Comparison of ENCODE assay signal across 9 mouse cellular contexts in the genomic region with DNA sequence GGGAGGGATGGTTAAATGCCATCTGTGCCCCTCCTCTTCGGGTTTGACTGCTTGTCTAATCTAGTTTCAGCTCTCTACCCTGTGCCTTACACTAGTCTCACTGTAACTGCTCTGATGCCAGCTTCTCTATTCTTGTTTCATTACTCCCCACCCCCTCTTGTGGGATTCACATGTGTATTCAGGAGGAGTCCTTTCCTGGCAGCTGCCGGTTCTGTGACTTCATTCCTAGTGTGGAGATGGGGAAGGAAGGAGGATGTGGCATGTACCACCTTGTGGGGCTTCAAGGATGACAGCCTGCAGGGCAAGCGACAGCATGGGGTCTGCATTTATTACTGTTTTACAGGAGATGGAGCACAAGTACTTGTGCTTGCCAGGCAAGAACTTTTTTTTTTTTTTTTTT. TPM values are rescaled to one million over a fixed set of nuclear protein-coding genes. Genes with fewer than 3 reads are reported as not detected.
DNase-seq lines count a peak whose midpoint lies in the region; ATAC-seq and TF ChIP-seq lines count a peak whose summit lies in the region.
"Had no signal": no experiment of that assay in that cellular context is flagged by ENCODE, and none has a peak within 500 bp of the region (broad histone marks: within the 10 kb centered on the region; RNA-seq: fewer than 3 reads in every experiment).

No protein-coding gene starts in this region.

- ATAC-seq in heart, embryonic 16.5 days (replicated peaks; ENCODE audit: extremely low read depth, insufficient read depth, low FRiP score), result no peak
- no peak for ATAC-seq in hindbrain, postnatal 0 days
- no peak for ATAC-seq in midbrain, embryonic 11.5 days (ENCODE audit: low FRiP score)

- no peak overlapping the region for H3K9ac ChIP-seq in heart, embryonic 16.5 days (ENCODE audit: low read length)
- peak overlapping the region; percentile 70 for H3K9ac ChIP-seq in hindbrain, postnatal 0 days (replicated peaks; ENCODE audit: low read length)
- no peak overlapping the region; the same call in 1 of the 2 replicates for H3K9ac ChIP-seq in midbrain, embryonic 11.5 days (ENCODE audit: low read length)

- WGBS in heart, embryonic 16.5 days, result 61% methylated on average over 3 of the region's 3 CpGs
- WGBS in hindbrain, postnatal 0 days, result 75% methylated on average over 3 of the region's 3 CpGs
- WGBS in midbrain, embryonic 11.5 days, result 80% methylated on average over 3 of the region's 3 CpGs
- WGBS in thymus, adult 2 months, result 74% methylated on average over 3 of the region's 3 CpGs

- H3K27me3 ChIP-seq in heart, embryonic 16.5 days (ENCODE audit: control insufficient read depth, insufficient read depth, low read length), result no peaks in the 10 kb centered on the region
- no peaks in the 10 kb centered on the region for H3K27me3 ChIP-seq in hindbrain, postnatal 0 days (ENCODE audit: insufficient read depth, low read length)
- H3K27me3 ChIP-seq in midbrain, embryonic 11.5 days (ENCODE audit: control insufficient read depth, insufficient read depth, low read length), result no peaks in the 10 kb centered on the region
- no peaks in the 10 kb centered on the region for H3K27me3 ChIP-seq in thymus, adult 2 months (ENCODE audit: control insufficient read depth, insufficient read depth, low read length)

- peak overlapping the region; percentile 1; the same call in 1 of the 2 replicates for H3K27ac ChIP-seq in heart, embryonic 16.5 days (ENCODE audit: low read length)
- H3K27ac ChIP-seq in hindbrain, postnatal 0 days, result no peak overlapping the region
- H3K27ac ChIP-seq in midbrain, embryonic 11.5 days (ENCODE audit: low read depth, low read length), result no peak overlapping the region
- no peak overlapping the region for H3K27ac ChIP-seq in thymus, adult 2 months (ENCODE audit: control insufficient read depth, insufficient read depth, low read length)

- peaks cover 19% of the 10 kb centered on the region for H3K36me3 ChIP-seq in heart, embryonic 16.5 days (ENCODE audit: control insufficient read depth, insufficient read depth)
- H3K36me3 ChIP-seq in hindbrain, postnatal 0 days (ENCODE audit: insufficient read depth, low read length), result peaks cover 12% of the 10 kb centered on the region
- H3K36me3 ChIP-seq in midbrain, embryonic 11.5 days (ENCODE audit: control insufficient read depth, insufficient read depth, low read length), result peaks cover 4% of the 10 kb centered on the region
- H3K36me3 ChIP-seq in thymus, adult 2 months (ENCODE audit: control insufficient read depth, insufficient read depth, low read length), result peaks cover 4% of the 10 kb centered on the region; the same call in 1 of the 2 replicates

- no peaks in the 10 kb centered on the region for H3K9me3 ChIP-seq in heart, embryonic 16.5 days (replicated peaks; ENCODE audit: control insufficient read depth, low read length)
- no peaks in the 10 kb centered on the region for H3K9me3 ChIP-seq in hindbrain, postnatal 0 days (ENCODE audit: low read length)
- H3K9me3 ChIP-seq in midbrain, embryonic 11.5 days (ENCODE audit: control insufficient read depth, low read length), result no peaks in the 10 kb centered on the region

- no peak overlapping the region for H3K4me3 ChIP-seq in heart, embryonic 16.5 days (ENCODE audit: low read length)
- H3K4me3 ChIP-seq in hindbrain, postnatal 0 days (ENCODE audit: low read length), result no peak overlapping the region
- 0 out of 2 replicates have a peak overlapping the region, but pooled peaks have one; percentile 3 for H3K4me3 ChIP-seq in midbrain, embryonic 11.5 days (ENCODE audit: low read depth, low read length)
- H3K4me3 ChIP-seq in thymus, adult 2 months (ENCODE audit: control insufficient read depth, insufficient read depth, low read length), result no peak overlapping the region

- no peak for DNase-seq in heart, adult 9 months (ENCODE audit: low spot score in 2 of 2)
- DNase-seq in NIH3T3 (ENCODE audit: low read depth), result peak; percentile 15
- DNase-seq in hindbrain, postnatal 0 days (ENCODE audit: low spot score), result no peak
- no peak for DNase-seq in midbrain, embryonic 11.5 days (ENCODE audit: low spot score, missing footprints)
- DNase-seq in thymus, adult 2 months, result no peak
- DNase-seq in adrenal gland, adult 2 months, result no peak
- DNase-seq in thymus, adult 18-20 months, result no peak
- DNase-seq: kidney, postnatal 10 days had no signal

- peak overlapping the region; percentile 98 for H3K4me2 ChIP-seq in heart, embryonic 16.5 days (ENCODE audit: low read depth, low read length)
- peak overlapping the region; percentile 99 for H3K4me2 ChIP-seq in hindbrain, postnatal 0 days (ENCODE audit: low read depth, low read length)
- H3K4me2 ChIP-seq in midbrain, embryonic 11.5 days, result no peak overlapping the region; the same call in 1 of the 2 replicates

- peaks cover 20% of the 10 kb centered on the region for H3K4me1 ChIP-seq in heart, embryonic 16.5 days (ENCODE audit: control insufficient read depth, insufficient read depth, low read length)
- H3K4me1 ChIP-seq in hindbrain, postnatal 0 days (ENCODE audit: insufficient read depth, low read length), result 0 out of 2 replicates have a peak, but pooled peaks cover 7% of the 10 kb centered on the region
- peaks cover 14% of the 10 kb centered on the region for H3K4me1 ChIP-seq in midbrain, embryonic 11.5 days (ENCODE audit: control insufficient read depth, insufficient read depth, low read length)
- peaks cover 11% of the 10 kb centered on the region for H3K4me1 ChIP-seq in thymus, adult 2 months (replicated peaks; ENCODE audit: control insufficient read depth, insufficient read depth, low read length)

- TF ChIP-seq POLR2A in thymus, adult 2 months (IDR thresholded peaks at IDR 0.05; ENCODE audit: control insufficient read depth, extremely low read depth, insufficient read depth, low read length, poor library complexity), result no peak

- TF ChIP-seq CTCF in hindbrain, postnatal 0 days (IDR thresholded peaks at IDR 0.05; ENCODE audit: low read depth), result no peak
- no peak for TF ChIP-seq CTCF in thymus, adult 2 months (IDR thresholded peaks at IDR 0.05; ENCODE audit: borderline replicate concordance, control insufficient read depth, extremely low read depth, insufficient read depth, low read length, poor library complexity)

RNA-seq across cellular contexts. Expression of a gene that starts 1.6 kb away (rescaled TPM):
- polyA plus RNA-seq in heart, embryonic 16.5 days (2015; fragmentation: Nextera tagmentation; extraction: Ambion mirVana), result 30.8 and 36.5 TPM in 2 replicates
- total RNA-seq in hindbrain, postnatal 0 days (2014; rRNA removed), result 16.1 and 51.9 TPM in 2 replicates
- 25.1 and 33.3 TPM in 2 replicates for polyA plus RNA-seq in hindbrain, postnatal 0 days (2015; fragmentation: Nextera tagmentation; extraction: Ambion mirVana)
- polyA plus RNA-seq in midbrain, embryonic 11.5 days (2014; fragmentation: Nextera tagmentation; extraction: Ambion mirVana), result 10.5 and 11.9 TPM in 2 replicates
- polyA plus RNA-seq in thymus, adult 2 months (2012; rRNA removed), result 414 and 445 TPM in 2 replicates
- total RNA-seq in adrenal gland, adult 2 months (2021), result 1 to 10 TPM; 7.4 to 8.9 TPM
- polyA plus RNA-seq in adrenal gland, adult 2 months (2012; rRNA removed), result 562 and 695 TPM in 2 replicates

RNA-seq across cellular contexts. Expression of a gene that starts 1.7 kb away (rescaled TPM):
- 46.5 and 46.6 TPM in 2 replicates for polyA plus RNA-seq in heart, embryonic 16.5 days (2015; fragmentation: Nextera tagmentation; extraction: Ambion mirVana)
- total RNA-seq in hindbrain, postnatal 0 days (2014; rRNA removed), result 67.5 and 103 TPM in 2 replicates
- polyA plus RNA-seq in hindbrain, postnatal 0 days (2015; fragmentation: Nextera tagmentation; extraction: Ambion mirVana), result 82.5 and 82.8 TPM in 2 replicates
- polyA plus RNA-seq in midbrain, embryonic 11.5 days (2014; fragmentation: Nextera tagmentation; extraction: Ambion mirVana), result 70.1 and 72.9 TPM in 2 replicates
- polyA plus RNA-seq in thymus, adult 2 months (2012; rRNA removed), result 53.6 and 56.8 TPM in 2 replicates
- 10 to 100 TPM; 55.5 to 65.4 TPM for total RNA-seq in adrenal gland, adult 2 months (2021)
- polyA plus RNA-seq in adrenal gland, adult 2 months (2012; rRNA removed), result 68.3 and 76.9 TPM in 2 replicates

RNA-seq across cellular contexts. Expression of a gene that starts 2.1 kb away (rescaled TPM):
- polyA plus RNA-seq in heart, embryonic 16.5 days (2015; fragmentation: Nextera tagmentation; extraction: Ambion mirVana), result 147 and 158 TPM in 2 replicates
- 49.6 and 63.9 TPM in 2 replicates for total RNA-seq in hindbrain, postnatal 0 days (2014; rRNA removed)
- 179 and 181 TPM in 2 replicates for polyA plus RNA-seq in hindbrain, postnatal 0 days (2015; fragmentation: Nextera tagmentation; extraction: Ambion mirVana)
- polyA plus RNA-seq in midbrain, embryonic 11.5 days (2014; fragmentation: Nextera tagmentation; extraction: Ambion mirVana), result 118 and 141 TPM in 2 replicates
- 151 and 194 TPM in 2 replicates for polyA plus RNA-seq in thymus, adult 2 months (2012; rRNA removed)
- 100 to 1,000 TPM; 110 to 128 TPM for total RNA-seq in adrenal gland, adult 2 months (2021)
- polyA plus RNA-seq in adrenal gland, adult 2 months (2012; rRNA removed), result 120 and 145 TPM in 2 replicates

RNA-seq across cellular contexts. Expression of a gene that starts 8.6 kb away (rescaled TPM):
- 32.9 and 35.7 TPM in 2 replicates for polyA plus RNA-seq in heart, embryonic 16.5 days (2015; fragmentation: Nextera tagmentation; extraction: Ambion mirVana)
- total RNA-seq in hindbrain, postnatal 0 days (2014; rRNA removed), result 169 and 174 TPM in 2 replicates
- polyA plus RNA-seq in hindbrain, postnatal 0 days (2015; fragmentation: Nextera tagmentation; extraction: Ambion mirVana), result 97.9 and 106 TPM in 2 replicates
- 20.3 and 23.8 TPM in 2 replicates for polyA plus RNA-seq in midbrain, embryonic 11.5 days (2014; fragmentation: Nextera tagmentation; extraction: Ambion mirVana)
- 22.0 and 24.1 TPM in 2 replicates for polyA plus RNA-seq in thymus, adult 2 months (2012; rRNA removed)
- total RNA-seq in adrenal gland, adult 2 months (2021), result 10 to 100 TPM; 24.2 to 33.8 TPM
- 34.6 and 36.2 TPM in 2 replicates for polyA plus RNA-seq in adrenal gland, adult 2 months (2012; rRNA removed)

RNA-seq across cellular contexts. Expression of a gene that starts 8.7 kb away (rescaled TPM):
- polyA plus RNA-seq in heart, embryonic 16.5 days (2015; fragmentation: Nextera tagmentation; extraction: Ambion mirVana), result 0.38 and 0.49 TPM in 2 replicates
- 2.9 and 5.4 TPM in 2 replicates for total RNA-seq in hindbrain, postnatal 0 days (2014; rRNA removed)
- polyA plus RNA-seq in hindbrain, postnatal 0 days (2015; fragmentation: Nextera tagmentation; extraction: Ambion mirVana), result 0.67 and 1.0 TPM in 2 replicates
- 1.00 and 1.3 TPM in 2 replicates for polyA plus RNA-seq in midbrain, embryonic 11.5 days (2014; fragmentation: Nextera tagmentation; extraction: Ambion mirVana)
- polyA plus RNA-seq in thymus, adult 2 months (2012; rRNA removed), result 1.4 and 2.7 TPM in 2 replicates
- total RNA-seq in adrenal gland, adult 2 months (2021), result 1 to 10 TPM; 2.3 to 2.7 TPM
- polyA plus RNA-seq in adrenal gland, adult 2 months (2012; rRNA removed), result 1.3 and 1.5 TPM in 2 replicates

Comparison
In these comparisons a context has a peak if more than half of its experiments do, and no peak if none do; other contexts are left out.
1. RNA of a gene that starts 1.6 kb away (polyA plus RNA-seq): 562 to 695 TPM in adrenal gland, adult 2 months and 414 to 445 TPM in thymus, adult 2 months; 25.1 to 33.3 TPM in hindbrain, postnatal 0 days, 30.8 to 36.5 TPM in heart, embryonic 16.5 days and 10.5 to 11.9 TPM in midbrain, embryonic 11.5 days; every median in the first group is over 10 times any median in the second.